Mouse (Mus musculus) skeletal muscle tissue, adult 2 months (tissue): ENCODE measurements around the gene Wnt11.
A peak's percentile ranks its signal among the peaks of the same experiment; 100 is the strongest.

Experiments used
- DNase-seq: peaks from one replicate; pipeline ENCODE4 v3.0.0-alpha.2; 2012; ENCODE audit warnings: low read depth, low spot score

Wnt11 gene

DNA sequence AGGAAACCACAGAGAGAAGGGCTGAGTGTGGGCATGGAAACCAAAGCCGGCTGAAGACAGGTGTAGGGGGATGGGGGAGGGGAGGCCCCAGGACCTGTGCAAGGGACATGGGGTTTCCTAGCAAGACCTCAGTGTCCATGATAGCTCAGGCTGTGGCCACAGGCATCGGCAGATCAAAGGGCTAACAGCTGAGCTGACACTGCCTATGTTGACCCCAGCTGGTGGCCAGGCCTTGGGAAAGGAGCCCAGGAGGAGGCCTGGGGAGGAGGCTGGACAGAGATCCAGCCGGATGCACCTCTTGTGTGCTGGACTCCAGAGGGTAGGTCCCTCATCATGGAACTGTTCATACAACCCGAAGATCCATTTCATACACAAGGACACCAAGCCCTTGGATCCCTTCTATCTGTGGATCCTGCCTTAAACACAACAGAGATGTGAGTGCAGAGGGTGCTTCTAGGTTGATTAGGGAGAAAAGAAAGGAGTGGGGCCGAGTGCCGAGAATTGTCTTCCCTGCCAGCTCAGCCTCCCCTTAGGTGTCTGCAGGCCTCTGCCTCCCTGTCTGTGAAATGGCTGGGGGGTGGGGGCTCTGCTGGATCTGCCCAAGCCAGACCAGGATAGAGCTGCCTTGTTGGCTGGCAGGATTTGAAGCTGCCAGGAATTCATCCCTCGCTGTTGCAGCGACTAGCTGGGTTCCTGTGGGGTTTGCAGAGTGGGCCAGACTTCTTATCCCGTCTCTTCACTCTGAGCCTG, 29.2 kb downstream of the Wnt11 start:
- DNase-seq, result peak; percentile 67

DNA sequence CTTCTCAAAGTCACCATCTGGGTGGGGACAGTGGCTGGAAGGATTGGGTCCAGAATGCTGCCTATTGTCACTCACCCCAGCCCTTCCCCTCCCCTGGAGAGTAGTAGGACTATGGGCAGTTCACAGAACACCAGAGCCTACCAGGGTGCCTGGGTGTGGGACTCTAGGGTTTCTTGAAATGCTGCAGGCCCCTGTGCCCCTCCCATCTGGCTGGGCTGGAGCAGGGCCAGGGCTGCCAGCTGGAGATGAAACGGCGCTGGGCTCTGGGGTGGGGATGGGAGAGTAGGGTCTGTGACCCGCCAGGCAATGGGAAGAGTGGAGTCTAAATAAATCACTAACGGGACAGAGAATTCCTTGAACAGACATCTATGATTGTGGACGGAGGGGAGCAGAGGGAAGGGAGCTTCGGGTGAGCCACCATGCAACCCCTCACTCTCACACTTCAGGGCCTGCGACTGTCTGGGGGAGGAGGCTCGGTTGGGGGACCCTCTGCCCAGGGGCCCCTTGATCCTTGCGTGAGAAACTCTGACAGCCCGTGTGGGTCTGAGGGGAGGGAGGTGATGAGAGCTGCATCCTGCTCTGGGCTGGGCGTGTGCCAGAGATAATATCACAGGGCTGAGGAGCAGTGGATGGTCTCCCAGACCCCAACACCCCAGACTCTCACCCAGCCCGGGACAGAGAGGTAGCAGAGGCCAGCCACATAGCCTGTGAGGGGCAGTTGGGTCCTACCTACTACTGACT, 32.3 kb downstream of the Wnt11 start:
- DNase-seq, result no peak

- no peak for DNase-seq
Measured at GRCm38 (mm10) chr7:98867794-98868150, 32.9 kb downstream of the Wnt11 start.

DNA sequence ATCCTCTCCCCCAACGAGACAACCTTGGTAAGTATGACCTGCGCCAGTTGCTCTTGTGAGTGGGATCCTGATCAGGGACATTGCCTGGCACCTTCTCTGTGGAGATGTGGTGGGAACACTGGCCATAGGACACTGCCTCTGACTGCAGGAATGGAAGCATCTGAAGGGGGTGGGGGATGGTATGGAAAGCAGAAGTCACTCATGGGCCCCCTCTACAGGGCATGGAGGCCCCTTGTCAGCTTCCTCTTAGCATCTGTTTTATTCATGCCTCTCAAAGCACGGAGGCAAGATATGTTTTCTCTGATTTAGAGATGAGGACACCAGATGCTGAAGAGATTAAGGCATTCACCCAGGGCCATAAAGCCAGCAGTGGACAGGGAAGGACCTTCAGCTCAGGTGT, 34.2 kb downstream of the Wnt11 start:
- DNase-seq, result no peak

DNA sequence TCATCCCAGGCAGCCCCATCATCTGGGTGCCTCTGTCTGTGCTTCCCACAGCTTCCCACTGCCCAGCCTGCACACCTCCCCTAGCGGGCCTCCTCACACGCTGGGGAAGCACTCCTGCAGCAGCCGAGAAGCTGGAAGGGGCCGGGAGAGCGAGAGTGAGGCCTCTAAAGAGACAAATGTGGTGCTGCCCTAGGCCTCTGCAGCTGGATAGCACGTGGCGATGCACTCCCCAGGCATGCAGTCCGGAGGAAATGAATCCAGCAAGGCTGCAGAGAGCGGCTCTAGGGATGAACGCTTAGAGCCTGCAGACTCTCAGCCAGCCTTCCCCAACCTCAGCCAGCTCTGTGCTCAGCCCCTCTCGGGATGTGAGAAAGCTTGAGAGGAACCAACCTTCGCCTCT, 35.9 kb downstream of the Wnt11 start:
- no peak for DNase-seq

- DNase-seq, result no peak
Measured at GRCm38 (mm10) chr7:98871882-98872281, 37.0 kb downstream of the Wnt11 start.

GRCm38 (mm10) chr7:98873316-98873715, 38.4 kb downstream of the Wnt11 start:
- DNase-seq, result no peak

DNA sequence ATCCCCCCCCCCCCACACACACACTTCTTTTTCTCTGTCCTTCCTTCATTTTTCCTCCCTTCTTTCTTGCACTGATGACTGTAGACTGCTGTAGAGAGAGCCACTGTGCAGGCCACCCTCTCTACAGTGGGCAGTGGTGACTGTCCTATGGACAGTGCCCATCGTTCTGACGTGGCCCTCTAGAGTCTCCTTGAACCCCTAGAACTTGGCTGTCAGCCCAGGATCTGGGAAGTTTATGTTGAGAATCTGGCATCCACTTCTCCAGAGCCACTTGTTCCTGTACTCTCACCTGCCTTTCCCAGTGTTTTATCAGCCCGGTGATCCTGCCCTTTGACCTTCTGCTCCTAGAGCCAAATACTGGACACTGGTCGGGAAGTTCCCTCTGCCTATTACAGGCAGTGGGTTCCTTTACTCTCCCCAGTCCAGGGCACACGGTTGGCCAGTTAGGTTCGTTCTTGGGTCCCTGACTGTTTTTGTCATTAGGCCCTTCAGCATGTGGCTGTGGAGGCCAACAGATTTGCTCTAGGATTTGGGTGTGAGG, 39.6 kb downstream of the Wnt11 start:
- no peak for DNase-seq

GRCm38 (mm10) chr7:98875390-98875990, 40.6 kb downstream of the Wnt11 start:
- no peak for DNase-seq

DNA sequence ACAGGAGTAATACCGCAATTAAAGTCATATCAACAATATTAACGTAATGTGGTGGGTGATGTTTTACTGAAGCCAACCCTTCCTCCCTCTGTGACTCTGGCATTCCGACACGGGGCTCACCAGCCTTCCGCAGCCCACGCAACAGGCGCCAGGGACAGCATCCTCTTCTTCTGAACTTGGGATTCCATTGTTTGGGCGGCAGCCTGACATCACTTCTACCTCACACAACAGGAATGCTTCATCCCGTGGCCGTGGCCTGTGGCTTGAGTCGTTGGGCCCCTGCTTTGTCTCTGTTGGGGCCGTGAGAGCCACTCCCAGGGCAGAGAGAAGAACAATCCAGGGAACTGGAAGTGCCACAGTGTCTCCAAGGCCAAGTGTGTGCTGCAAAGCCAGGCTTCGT, 41.2 kb downstream of the Wnt11 start:
- no peak for DNase-seq

GRCm38 (mm10) chr7:98879176-98879575, 44.3 kb downstream of the Wnt11 start:
- DNase-seq, result no peak

GRCm38 (mm10) chr7:98881887-98882286, 47.0 kb downstream of the Wnt11 start:
- no peak for DNase-seq

DNA sequence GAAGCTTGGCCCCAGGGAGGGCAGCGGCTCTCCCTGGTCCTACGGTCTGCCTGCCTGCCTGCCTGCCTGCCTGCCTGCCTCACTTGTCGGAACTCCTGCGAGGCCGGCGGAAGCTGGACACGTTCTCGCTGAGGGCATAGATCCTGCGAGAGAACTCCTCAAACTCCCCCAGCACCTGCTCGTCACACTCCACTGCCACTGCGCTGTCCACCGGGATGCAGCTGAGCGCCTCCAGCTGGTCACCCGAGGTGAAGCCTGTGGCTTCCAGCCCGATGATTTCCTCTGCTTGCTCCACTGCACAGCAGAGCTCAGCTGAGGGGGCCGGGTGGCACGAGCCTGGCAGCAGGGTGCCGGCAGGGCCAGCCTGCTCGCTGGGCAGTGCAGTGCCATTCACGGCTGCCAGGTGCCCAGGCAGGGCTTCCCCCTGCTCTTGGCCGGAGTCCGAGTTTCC, 52.9 kb downstream of the Wnt11 start:
- DNase-seq, result no peak

GRCm38 (mm10) chr7:98888810-98889209, 53.9 kb downstream of the Wnt11 start:
- no peak for DNase-seq

GRCm38 (mm10) chr7:98889211-98889610, 54.3 kb downstream of the Wnt11 start:
- DNase-seq, result no peak

DNA sequence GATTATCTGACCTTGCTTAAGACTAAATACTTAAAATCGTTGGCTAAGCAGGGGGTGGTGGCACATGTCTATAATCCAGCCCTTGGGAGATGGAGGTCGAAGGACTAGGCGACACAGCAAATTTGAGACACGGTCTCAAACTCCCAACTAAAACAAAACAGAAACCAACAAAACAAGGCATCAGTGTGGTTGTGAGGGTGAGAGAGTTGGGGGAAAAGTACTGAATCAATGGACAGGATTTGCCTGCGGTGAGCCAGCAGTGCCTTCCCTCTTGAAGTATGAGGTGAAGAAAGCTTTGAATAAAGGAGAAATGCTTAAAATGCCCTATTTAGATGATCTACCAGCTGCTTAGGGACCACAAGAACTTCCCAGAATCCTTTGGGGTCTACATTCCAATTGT, 58.2 kb downstream of the Wnt11 start:
- DNase-seq, result no peak

GRCm38 (mm10) chr7:98894305-98894704, 59.4 kb downstream of the Wnt11 start:
- no peak for DNase-seq

DNA sequence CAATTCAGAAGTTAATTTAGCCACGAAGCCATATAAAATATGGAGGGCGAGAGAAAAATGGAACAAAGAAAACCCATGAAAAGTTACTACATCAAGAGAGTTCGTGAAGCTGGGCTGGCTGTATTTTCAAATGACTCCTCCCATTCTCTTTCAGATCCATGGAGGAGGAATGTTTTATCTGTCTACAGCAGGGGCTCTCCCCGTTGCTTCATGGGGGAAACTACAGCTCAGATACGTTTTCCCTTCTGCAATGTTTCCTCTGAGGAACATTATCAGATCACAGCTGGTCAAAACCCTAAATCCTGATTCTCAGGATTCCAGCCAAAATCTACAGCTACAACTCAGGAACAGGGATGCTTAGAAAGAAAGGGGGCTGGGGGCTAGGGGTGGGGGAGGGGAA, 59.9 kb downstream of the Wnt11 start:
- no peak for DNase-seq

- peak; percentile 29 for DNase-seq
Measured at GRCm38 (mm10) chr7:98895501-98896095, 60.7 kb downstream of the Wnt11 start.

- DNase-seq, result no peak
Measured at GRCm38 (mm10) chr7:98897323-98897722, 62.4 kb downstream of the Wnt11 start.

- DNase-seq, result no peak
Measured at GRCm38 (mm10) chr7:98899815-98900214, 64.9 kb downstream of the Wnt11 start.

- DNase-seq, result no peak
Measured at GRCm38 (mm10) chr7:98901120-98901519, 66.2 kb downstream of the Wnt11 start.
